Mouse (Mus musculus) left cerebral cortex, adult 8-10 months (tissue): ENCODE measurements around the gene Vmn2r14. TPM values are rescaled to one million over a fixed set of nuclear protein-coding genes. Genes with fewer than 3 reads are reported as not detected.
"Not testable (repeated sequence)": the region's sequence is repeated elsewhere in the genome, so short reads cannot be mapped to it uniquely, and the experiment has no call there.

ENCODE experiments used
- DNase-seq, 2 experiments: peaks; one replicate each; pipeline ENCODE4 v3.0.0; 2022; ENCODE audit warnings: low spot score in 2 of 2
- total RNA-seq, 4 experiments: library from RNA; stranded (reverse); gene quantifications; 2 replicates each; pipeline ENCODE4 v1.2.4; 2022

The Vmn2r14 gene
- total RNA-seq = not detected

- no peak for DNase-seq
Observed at GRCm38 (mm10) chr5:109224608-109225007, at the start of gene Vmn2r14. TSS of gene Vmn2r14 (minus strand) at chr5:109224708.

- not testable (repeated sequence) for DNase-seq
Observed at GRCm38 (mm10) chr5:109192099-109192498, 32.4 kb downstream of the Vmn2r14 start, which contains the start of gene Vmn2r13. TSS of gene Vmn2r13 (minus strand) at chr5:109192199.

GRCm38 (mm10) chr5:109166851-109167250 is 57.7 kb downstream of the Vmn2r14 start:
- DNase-seq = not testable (repeated sequence)

Other genes with a start within 250 kb of the Vmn2r14 start
- not detected for gene Vmn2r10, start 218.2 kb downstream of the Vmn2r14 start, total RNA-seq
- gene Vmn2r11, start 165.1 kb downstream of the Vmn2r14 start, total RNA-seq = not detected
- not detected for gene Vmn2r12, start 126.8 kb downstream of the Vmn2r14 start, total RNA-seq
- gene Vmn2r13, start 32.5 kb downstream of the Vmn2r14 start, total RNA-seq = under 1 TPM in 1 of 4 experiments, not detected in 3; 0.09 TPM
- not detected for gene Vmn2r15, start 72.9 kb upstream of the Vmn2r14 start, total RNA-seq
- not detected for gene Vmn2r16, start 105.5 kb upstream of the Vmn2r14 start, total RNA-seq
- not detected for gene Vmn2r17, start 195.0 kb upstream of the Vmn2r14 start, total RNA-seq